Mouse (Mus musculus) kidney, postnatal 14 days (tissue): ENCODE measurements around the gene Gcc2.
"Not testable (repeated sequence)": the region's sequence is repeated elsewhere in the genome, so short reads cannot be mapped to it uniquely, and the experiment has no call there.

Source experiments
- DNase-seq: peaks from one replicate; pipeline ENCODE4 v3.0.0; 2022; ENCODE audit warnings: mixed read lengths

Gene Gcc2

GRCm38 (mm10) chr10:58231779-58232640, 23.3 kb upstream of the Gcc2 start:
- peak; percentile 80 for DNase-seq

- DNase-seq, result not testable (repeated sequence)
Measured at GRCm38 (mm10) chr10:58232641-58232969, 22.7 kb upstream of the Gcc2 start, which contains the start of gene Duxf3. Gene Duxf3, minus strand, starts transcription at chr10:58232675.

- DNase-seq, result peak; percentile 42
Measured at GRCm38 (mm10) chr10:58233054-58233739, 22.1 kb upstream of the Gcc2 start.

GRCm38 (mm10) chr10:58233740-58234121, 21.6 kb upstream of the Gcc2 start:
- DNase-seq, result peak; percentile 18

- DNase-seq, result peak; percentile 12
Measured at GRCm38 (mm10) chr10:58234985-58235384, 20.3 kb upstream of the Gcc2 start.

- DNase-seq, result no peak
Measured at GRCm38 (mm10) chr10:58236613-58237012, 18.7 kb upstream of the Gcc2 start, which contains the start of gene Gm4981. Gene Gm4981, minus strand, starts transcription at chr10:58236701.

GRCm38 (mm10) chr10:58238984-58239740, 16.1 kb upstream of the Gcc2 start:
- DNase-seq, result peak; percentile 56

GRCm38 (mm10) chr10:58249535-58249934, 5.8 kb upstream of the Gcc2 start:
- no peak for DNase-seq

- DNase-seq, result no peak
Measured at GRCm38 (mm10) chr10:58254635-58255175, 592 bp upstream of the Gcc2 start.

GRCm38 (mm10) chr10:58255954-58256353, 657 bp downstream of the Gcc2 start:
- peak; percentile 14 for DNase-seq

- peak; percentile 2 for DNase-seq
Measured at GRCm38 (mm10) chr10:58258466-58258865, 3.2 kb downstream of the Gcc2 start.

- no peak for DNase-seq
Measured at GRCm38 (mm10) chr10:58282238-58282637, 26.9 kb downstream of the Gcc2 start.

GRCm38 (mm10) chr10:58290742-58291141, 35.4 kb downstream of the Gcc2 start:
- no peak for DNase-seq

GRCm38 (mm10) chr10:58294246-58294645, 38.9 kb downstream of the Gcc2 start:
- DNase-seq, result no peak

GRCm38 (mm10) chr10:58295605-58296004, 40.3 kb downstream of the Gcc2 start:
- DNase-seq, result no peak

- DNase-seq, result no peak
Measured at GRCm38 (mm10) chr10:58304996-58305395, 49.7 kb downstream of the Gcc2 start.

- no peak for DNase-seq
Measured at GRCm38 (mm10) chr10:58306897-58307296, 51.6 kb downstream of the Gcc2 start.

- no peak for DNase-seq
Measured at GRCm38 (mm10) chr10:58310791-58311190, 55.5 kb downstream of the Gcc2 start.

GRCm38 (mm10) chr10:58312887-58313286, 57.6 kb downstream of the Gcc2 start:
- DNase-seq, result no peak

GRCm38 (mm10) chr10:58320881-58321280, 65.6 kb downstream of the Gcc2 start:
- DNase-seq, result no peak

GRCm38 (mm10) chr10:58322361-58323027, 67.2 kb downstream of the Gcc2 start:
- DNase-seq, result no peak
